Mouse (Mus musculus): ENCODE results near the gene Vps39.

- no peak for TF ChIP-seq POLR2A (IDR thresholded peaks at IDR 0.05; ENCODE audit: control insufficient read depth, low read depth, low read length)
- no peak for TF ChIP-seq CTCF (IDR thresholded peaks at IDR 0.05; ENCODE audit: control insufficient read depth, insufficient read depth, insufficient replicate concordance, low read depth, low read length)
Observed at GRCm38 (mm10) chr2:120387291-120387690, 34.4 kb upstream of the Vps39 start.

Measured in testis, adult 2 months (tissue).